7 mouse cellular contexts compared by ENCODE assay signal in the genomic region with DNA sequence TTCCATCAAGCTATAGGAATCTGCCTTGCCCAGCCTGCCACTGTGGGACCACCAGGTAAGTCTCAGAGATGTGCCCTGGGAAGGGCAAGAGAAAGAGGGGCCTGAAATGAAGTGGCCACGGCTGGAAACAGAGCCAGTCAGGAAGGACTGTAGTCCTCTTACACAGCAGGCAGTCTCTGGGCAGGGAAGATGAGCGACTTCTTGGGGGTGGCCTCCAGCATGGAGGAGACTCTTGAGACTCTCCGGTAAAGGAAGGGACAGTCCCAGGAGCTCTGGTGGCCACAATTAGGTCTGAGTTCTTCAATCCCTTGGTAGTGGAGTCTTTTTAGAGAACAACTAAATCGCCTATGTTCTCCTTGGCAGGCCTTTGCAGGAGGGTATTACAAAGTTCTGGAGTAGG. TPM values are rescaled to one million over a fixed set of nuclear protein-coding genes. Genes with fewer than 3 reads are reported as not detected.
DNase-seq lines count a peak whose midpoint lies in the region; ATAC-seq lines count a peak whose summit lies in the region.

No protein-coding gene starts in this region.

- H3K9me3 ChIP-seq in liver, embryonic 11.5 days (ENCODE audit: control insufficient read depth, low read length): no peaks in the 10 kb centered on the region
- no peaks in the 10 kb centered on the region for H3K9me3 ChIP-seq in embryonic facial prominence, embryonic 15.5 days (replicated peaks)
- H3K9me3 ChIP-seq in hindbrain, embryonic 12.5 days (replicated peaks): no peaks in the 10 kb centered on the region
- no peaks in the 10 kb centered on the region for H3K9me3 ChIP-seq in midbrain, embryonic 16.5 days (replicated peaks; ENCODE audit: control insufficient read depth, low read length, poor library complexity, severe bottlenecking)

- H3K4me2 ChIP-seq in liver, embryonic 11.5 days: peak overlapping the region; percentile 60
- 0 out of 2 replicates have a peak overlapping the region, but pooled peaks have one; percentile 51 for H3K4me2 ChIP-seq in embryonic facial prominence, embryonic 15.5 days (replicated peaks)
- peak overlapping the region; percentile 47 for H3K4me2 ChIP-seq in hindbrain, embryonic 12.5 days (replicated peaks)
- H3K4me2 ChIP-seq in midbrain, embryonic 16.5 days (ENCODE audit: low read length): peak overlapping the region; percentile 60

- no peak overlapping the region for H3K4me3 ChIP-seq in liver, embryonic 11.5 days (ENCODE audit: low read depth, low read length)
- H3K4me3 ChIP-seq in embryonic facial prominence, embryonic 15.5 days (replicated peaks): no peak overlapping the region
- H3K4me3 ChIP-seq in hindbrain, embryonic 12.5 days: no peak overlapping the region
- no peak overlapping the region; the same call in 1 of the 2 replicates for H3K4me3 ChIP-seq in midbrain, embryonic 16.5 days (ENCODE audit: low read depth, low read length)

- DNase-seq in liver, embryonic 11.5 days (ENCODE audit: low spot score): no peak
- DNase-seq in liver: no peak
- DNase-seq in cerebellum, adult 18-20 months: no peak

- H3K27me3 ChIP-seq in liver, embryonic 11.5 days (replicated peaks; ENCODE audit: control insufficient read depth, insufficient read depth, low read length): no peaks in the 10 kb centered on the region; the same call in 1 of the 2 replicates
- no peaks in the 10 kb centered on the region for H3K27me3 ChIP-seq in embryonic facial prominence, embryonic 15.5 days
- H3K27me3 ChIP-seq in hindbrain, embryonic 12.5 days: peaks cover 4% of the 10 kb centered on the region; the same call in 1 of the 2 replicates
- no peaks in the 10 kb centered on the region for H3K27me3 ChIP-seq in midbrain, embryonic 16.5 days (ENCODE audit: control insufficient read depth, insufficient read depth, low read depth, low read length)

- H3K9ac ChIP-seq in liver, embryonic 11.5 days (ENCODE audit: low read depth, low read length): peak overlapping the region; percentile 61
- no peak overlapping the region for H3K9ac ChIP-seq in embryonic facial prominence, embryonic 15.5 days
- H3K9ac ChIP-seq in hindbrain, embryonic 12.5 days: 0 out of 2 replicates have a peak overlapping the region, but pooled peaks have one; percentile 2
- no peak overlapping the region for H3K9ac ChIP-seq in midbrain, embryonic 16.5 days (ENCODE audit: low read depth, low read length)

- no peaks in the 10 kb centered on the region for H3K36me3 ChIP-seq in liver, embryonic 11.5 days (ENCODE audit: control insufficient read depth, insufficient read depth, low read length)
- no peaks in the 10 kb centered on the region for H3K36me3 ChIP-seq in embryonic facial prominence, embryonic 15.5 days
- no peaks in the 10 kb centered on the region for H3K36me3 ChIP-seq in hindbrain, embryonic 12.5 days
- H3K36me3 ChIP-seq in midbrain, embryonic 16.5 days (ENCODE audit: control insufficient read depth, insufficient read depth, low read length): no peaks in the 10 kb centered on the region

- no peak overlapping the region for H3K27ac ChIP-seq in liver, embryonic 11.5 days (ENCODE audit: low read depth, low read length)
- no peak overlapping the region for H3K27ac ChIP-seq in embryonic facial prominence, embryonic 15.5 days (replicated peaks)
- 0 out of 2 replicates have a peak overlapping the region, but pooled peaks have one; percentile 55 for H3K27ac ChIP-seq in hindbrain, embryonic 12.5 days
- H3K27ac ChIP-seq in midbrain, embryonic 16.5 days (ENCODE audit: low read length): peak overlapping the region; percentile 59

- peaks cover 28% of the 10 kb centered on the region for H3K4me1 ChIP-seq in liver, embryonic 11.5 days (replicated peaks; ENCODE audit: control insufficient read depth, insufficient read depth, low read length)
- peaks cover 55% of the 10 kb centered on the region for H3K4me1 ChIP-seq in embryonic facial prominence, embryonic 15.5 days
- peaks cover 42% of the 10 kb centered on the region for H3K4me1 ChIP-seq in hindbrain, embryonic 12.5 days
- H3K4me1 ChIP-seq in midbrain, embryonic 16.5 days (ENCODE audit: control insufficient read depth, insufficient read depth, low read length): peaks cover 21% of the 10 kb centered on the region

- ATAC-seq in liver, embryonic 11.5 days (replicated peaks; ENCODE audit: low FRiP score): no peak
- ATAC-seq in embryonic facial prominence, embryonic 15.5 days (ENCODE audit: insufficient number of reproducible peaks, low FRiP score, low TSS enrichment, low read depth): no peak
- ATAC-seq in hindbrain, embryonic 12.5 days (ENCODE audit: low FRiP score): no peak
- no peak for ATAC-seq in midbrain, embryonic 16.5 days
- no peak for ATAC-seq in megakaryocyte-erythroid progenitor cell, adult 5-6 weeks (replicated peaks; ENCODE audit: low FRiP score, low TSS enrichment, poor library complexity, severe bottlenecking)

- 58% methylated on average over 4 of the region's 4 CpGs for WGBS in liver, embryonic 11.5 days
- 44% methylated on average over 4 of the region's 4 CpGs for WGBS in embryonic facial prominence, embryonic 15.5 days
- 29% methylated on average over 4 of the region's 4 CpGs for WGBS in hindbrain, embryonic 12.5 days
- 24% methylated on average over 4 of the region's 4 CpGs for WGBS in midbrain, embryonic 16.5 days

RNA-seq across cellular contexts. Expression of a gene that starts 4.0 kb away (rescaled TPM):
- polyA plus RNA-seq in liver, embryonic 11.5 days (2014; fragmentation: Nextera tagmentation; extraction: Ambion mirVana): 11.1 and 15.0 TPM in 2 replicates
- 8.3 and 11.2 TPM in 2 replicates for polyA plus RNA-seq in embryonic facial prominence, embryonic 15.5 days (2015; fragmentation: Nextera tagmentation; extraction: Ambion mirVana)
- polyA plus RNA-seq in hindbrain, embryonic 12.5 days (2016; fragmentation: Nextera tagmentation; extraction: Ambion mirVana): 20.5 and 22.0 TPM in 2 replicates
- polyA plus RNA-seq in midbrain, embryonic 16.5 days (2015; fragmentation: Nextera tagmentation; extraction: Ambion mirVana): 9.4 and 10.8 TPM in 2 replicates
- total RNA-seq in megakaryocyte-erythroid progenitor cell, adult 5-6 weeks (2014; fragmentation: Nextera tagmentation): 50.8 and 62.3 TPM in 2 replicates
- 18.3 and 30.2 TPM in 2 replicates for total RNA-seq in megakaryocyte-erythroid progenitor cell, adult 5-6 weeks (2017)

Comparison
In these comparisons a context has a peak if more than half of its experiments do, and no peak if none do; other contexts are left out.
1. H3K27ac ChIP-seq: peak in hindbrain, embryonic 12.5 days (single experiment) and midbrain, embryonic 16.5 days (single experiment); none in liver, embryonic 11.5 days (single experiment) and embryonic facial prominence, embryonic 15.5 days (single experiment).
2. H3K9ac ChIP-seq: peak in liver, embryonic 11.5 days (single experiment) and hindbrain, embryonic 12.5 days (single experiment); none in embryonic facial prominence, embryonic 15.5 days (single experiment) and midbrain, embryonic 16.5 days (single experiment).
3. Peak in every context shown above with its lines, with median percentiles within 50 percentile points of each other: H3K4me2 ChIP-seq.